Mouse (Mus musculus) hindbrain, embryonic 14.5 days (tissue): Measurements from ENCODE around the gene Prdm16. TPM values are rescaled to one million over a fixed set of nuclear protein-coding genes. Genes with fewer than 3 reads are reported as not detected.

Source experiments
- ATAC-seq: fragments of 200-750 bp; cut with Nextera tagmentation; 2 replicates; pipeline ENCODE4 v1.8.0; 2017; ENCODE audit warnings: moderate number of reproducible peaks, mild to moderate bottlenecking, moderate TSS enrichment, moderate library complexity; ENCODE audit not compliant: low FRiP score
- DNase-seq: peaks from one replicate; pipeline ENCODE4 v3.0.0-alpha.2; 2015; ENCODE audit warnings: low spot score
- H3K27ac ChIP-seq: fragments of 300-500 bp; sonication (generic); 2 replicates; pipeline ENCODE4 v1.5.1; 2014; ENCODE audit warnings: mild to moderate bottlenecking, moderate library complexity
- H3K27me3 ChIP-seq: fragments of 300-500 bp; sonication (generic); 2 replicates; pipeline ENCODE4 v1.6.1; 2014; ENCODE audit warnings: mild to moderate bottlenecking, low read length, mixed read lengths; ENCODE audit not compliant: control insufficient read depth, insufficient read depth
- H3K36me3 ChIP-seq: fragments of 300-500 bp; sonication (generic); replicated peaks from 2 replicates; pipeline ENCODE4 v1.6.1; 2014; ENCODE audit not compliant: control insufficient read depth, insufficient read depth
- H3K4me1 ChIP-seq: fragments of 300-500 bp; sonication (generic); replicated peaks from 2 replicates; pipeline ENCODE4 v1.6.1; 2014; ENCODE audit warnings: antibody characterized with exemption, low read length, mixed read lengths; ENCODE audit not compliant: control insufficient read depth, insufficient read depth
- H3K4me2 ChIP-seq: fragments of 300-500 bp; sonication (generic); replicated peaks from 2 replicates; pipeline ENCODE4 v1.6.1; 2014; ENCODE audit warnings: mild to moderate bottlenecking, moderate library complexity
- H3K4me3 ChIP-seq: fragments of 300-500 bp; sonication (generic); replicated peaks from 2 replicates; pipeline ENCODE4 v1.5.1; 2014; ENCODE audit warnings: mild to moderate bottlenecking, low read length
- H3K9ac ChIP-seq: fragments of 300-500 bp; sonication (generic); 2 replicates; pipeline ENCODE4 v1.6.1; 2014
- H3K9me3 ChIP-seq: fragments of 300-500 bp; sonication (generic); 2 replicates; pipeline ENCODE4 v1.6.1; 2016; ENCODE audit warnings: low read length; ENCODE audit not compliant: control insufficient read depth
- WGBS: fragments of 180-500 bp; shearing (Covaris S2); extraction: QIAGEN DNeasy Blood & Tissue Kit; methylation state at CpG from one replicate; pipeline ENCODE4 v1.1.7; 2014; 5-methylcytosine and 5-hydroxymethylcytosine counted together
- polyA plus RNA-seq: library from polyadenylated mRNA; unstranded; fragments of >200 nt; fragmentation: Nextera tagmentation; extraction: Ambion mirVana; gene quantifications from 2 replicates; pipeline ENCODE4 v1.2.1, GENCODE M21; 2014

The Prdm16 gene
- polyA plus RNA-seq, 1 experiment from 2014 or later = 15.6 TPM

DNA sequence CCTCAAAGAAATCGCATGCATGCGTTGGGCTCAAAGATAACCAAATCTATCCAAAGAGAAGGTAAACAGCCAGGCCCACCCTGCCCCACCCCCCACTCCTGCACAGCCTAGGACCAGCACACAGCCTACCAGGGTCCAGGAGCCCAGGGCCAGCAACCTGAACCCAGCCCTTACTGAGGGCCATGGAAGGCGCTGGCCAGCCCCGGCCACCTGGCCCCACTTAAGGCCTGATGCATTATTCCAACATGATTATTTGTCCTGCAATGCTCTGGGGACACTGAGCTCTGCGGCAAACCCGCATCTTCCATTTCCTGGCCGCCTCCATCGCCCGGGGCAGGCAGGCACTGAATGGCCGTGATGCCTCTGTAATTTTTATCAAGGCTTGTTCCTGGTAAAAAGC is 96.0 kb downstream of the Prdm16 start:
- H3K9ac ChIP-seq = no peak overlapping the region
- H3K4me2 ChIP-seq = no peak overlapping the region
- H3K4me3 ChIP-seq = no peak overlapping the region
- peaks cover 32% of the 10 kb centered on the region for H3K4me1 ChIP-seq
- H3K27me3 ChIP-seq = 0 out of 2 replicates have a peak, but pooled peaks cover under 1% of the 10 kb centered on the region
- 21% methylated on average over 10 of the region's 10 CpGs for WGBS
- DNase-seq = no peak
- no peak overlapping the region; the same call in 1 of the 2 replicates for H3K27ac ChIP-seq
- ATAC-seq = no peak
- H3K9me3 ChIP-seq = no peaks in the 10 kb centered on the region
- no peaks in the 10 kb centered on the region for H3K36me3 ChIP-seq

DNA sequence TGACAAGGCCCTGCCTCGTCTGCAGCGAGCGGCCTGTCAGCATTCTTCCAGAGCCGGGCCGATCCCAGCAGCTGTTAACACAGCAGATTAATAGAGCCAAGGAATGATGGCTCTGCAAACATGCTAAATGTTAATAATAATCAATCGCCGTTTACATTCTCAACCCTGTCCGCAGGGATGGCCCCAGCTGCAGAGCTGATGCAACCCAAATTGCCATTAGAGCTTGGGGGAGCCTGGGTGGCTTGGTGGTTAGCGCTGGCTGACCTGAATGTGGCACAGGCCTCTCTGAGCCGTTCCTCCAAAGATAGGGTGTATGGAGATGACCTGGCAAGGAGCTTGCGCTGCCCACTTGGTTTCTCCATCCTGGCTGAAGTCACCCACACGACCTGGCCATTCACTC is 97.0 kb downstream of the Prdm16 start:
- 51% methylated on average over 12 of the region's 12 CpGs for WGBS
- peaks cover 32% of the 10 kb centered on the region for H3K4me1 ChIP-seq
- H3K9me3 ChIP-seq = no peaks in the 10 kb centered on the region
- ATAC-seq = no peak
- H3K36me3 ChIP-seq = no peaks in the 10 kb centered on the region
- H3K9ac ChIP-seq = no peak overlapping the region
- H3K27me3 ChIP-seq = no peaks in the 10 kb centered on the region
- no peak overlapping the region for H3K4me2 ChIP-seq
- DNase-seq = no peak
- H3K27ac ChIP-seq = no peak overlapping the region
- H3K4me3 ChIP-seq = no peak overlapping the region

DNA sequence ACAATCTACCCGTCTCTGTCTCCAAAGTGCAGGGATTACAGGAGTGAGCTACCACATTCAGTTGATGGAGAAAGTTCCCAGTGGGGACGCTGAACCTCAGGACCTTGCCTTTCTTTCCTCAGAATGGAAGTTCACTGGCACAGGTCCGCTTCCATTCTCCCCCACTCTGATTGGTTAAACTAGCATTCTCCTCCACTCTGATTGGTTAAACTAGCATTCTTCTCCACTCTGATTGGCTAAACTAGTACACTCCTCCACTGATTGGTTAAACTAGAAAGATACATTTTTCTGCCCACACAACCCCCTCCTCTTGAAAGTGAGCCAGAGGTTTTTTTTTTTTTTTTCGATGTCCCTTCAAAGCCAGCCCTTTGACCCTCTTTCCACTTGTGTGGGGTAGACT is 97.9 kb downstream of the Prdm16 start:
- no peak overlapping the region for H3K4me2 ChIP-seq
- H3K4me1 ChIP-seq = peaks cover 28% of the 10 kb centered on the region
- no peaks in the 10 kb centered on the region for H3K27me3 ChIP-seq
- 88% methylated on average over 4 of the region's 4 CpGs for WGBS
- ATAC-seq (no peak), DNase-seq (no peak)
- H3K36me3 ChIP-seq = no peaks in the 10 kb centered on the region
- H3K9ac ChIP-seq = no peak overlapping the region
- no peak overlapping the region for H3K4me3 ChIP-seq
- H3K27ac ChIP-seq = no peak overlapping the region
- H3K9me3 ChIP-seq = no peaks in the 10 kb centered on the region

DNA sequence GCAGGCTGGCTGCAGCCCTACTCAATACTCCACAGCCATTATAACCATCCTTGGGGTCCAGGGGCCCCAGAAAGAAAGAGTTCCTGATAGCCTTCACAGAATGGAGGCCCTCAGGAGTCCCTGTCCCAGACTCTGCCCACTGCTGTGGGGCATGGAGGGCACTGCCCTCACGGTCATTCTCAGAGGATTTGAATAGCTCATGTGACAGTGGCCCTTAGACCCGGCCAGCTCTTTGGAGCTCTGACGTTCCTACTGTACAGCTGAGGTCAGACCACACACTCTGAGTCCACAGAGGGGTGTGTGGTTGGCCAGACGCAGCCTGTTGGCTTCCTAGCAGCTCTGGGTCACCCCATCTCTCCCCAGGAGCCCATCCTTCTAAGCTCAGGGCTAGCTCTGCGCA is 100.6 kb downstream of the Prdm16 start:
- no peak overlapping the region for H3K4me3 ChIP-seq
- no peak overlapping the region for H3K4me2 ChIP-seq
- WGBS = 66% methylated on average over 5 of the region's 5 CpGs
- H3K4me1 ChIP-seq = peaks cover 12% of the 10 kb centered on the region
- H3K27me3 ChIP-seq = no peaks in the 10 kb centered on the region
- H3K36me3 ChIP-seq = no peaks in the 10 kb centered on the region
- H3K27ac ChIP-seq = no peak overlapping the region
- H3K9ac ChIP-seq = no peak overlapping the region
- ATAC-seq (no peak), DNase-seq (no peak)
- H3K9me3 ChIP-seq = no peaks in the 10 kb centered on the region

DNA sequence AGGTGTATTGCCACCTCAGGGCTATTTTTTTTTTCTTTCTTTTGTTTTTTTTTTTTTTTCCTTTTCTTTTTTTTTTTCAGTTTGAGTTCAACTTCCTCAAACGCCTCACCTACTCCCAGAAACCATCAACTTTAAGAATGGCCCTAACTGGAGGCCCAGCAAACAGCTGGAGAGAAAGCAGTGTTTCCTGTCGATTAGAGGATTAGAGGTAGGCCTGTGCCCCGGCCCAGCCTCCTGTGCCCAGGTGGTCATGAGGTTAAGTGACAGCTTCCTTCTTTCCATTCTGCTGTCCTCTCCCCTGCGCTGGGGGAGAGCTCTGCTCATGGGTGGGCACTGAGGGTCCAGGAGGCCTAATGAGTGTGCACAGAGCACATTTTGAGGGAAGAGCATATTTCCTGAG is 105.3 kb downstream of the Prdm16 start:
- no peak for ATAC-seq
- H3K9ac ChIP-seq = no peak overlapping the region
- no peaks in the 10 kb centered on the region for H3K9me3 ChIP-seq
- H3K4me1 ChIP-seq = peaks cover 18% of the 10 kb centered on the region
- H3K27ac ChIP-seq = no peak overlapping the region
- H3K36me3 ChIP-seq = no peaks in the 10 kb centered on the region
- H3K4me2 ChIP-seq = no peak overlapping the region
- DNase-seq = no peak
- H3K27me3 ChIP-seq = no peaks in the 10 kb centered on the region
- H3K4me3 ChIP-seq = no peak overlapping the region
- WGBS = 68% methylated on average over 4 of the region's 4 CpGs

DNA sequence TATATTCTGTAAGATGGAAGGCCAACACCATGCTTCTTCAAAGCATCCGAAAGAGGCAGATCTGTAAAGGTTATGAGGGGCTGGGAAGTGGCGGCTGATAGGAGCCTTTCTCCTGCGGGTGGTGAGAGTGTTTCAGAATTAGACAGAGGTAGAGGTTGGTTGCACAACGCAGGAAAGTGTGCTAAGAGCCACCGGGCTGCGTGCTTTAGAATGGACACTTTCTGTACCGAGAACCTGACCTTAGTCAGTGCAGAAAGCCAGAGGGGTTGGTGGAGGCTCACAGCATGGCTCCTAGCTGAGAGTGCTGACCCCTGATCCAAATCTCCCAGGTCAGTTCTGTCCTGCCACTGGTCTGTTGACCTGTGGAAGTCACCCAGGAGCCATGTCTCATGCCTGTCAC is 106.3 kb downstream of the Prdm16 start:
- H3K27me3 ChIP-seq = no peaks in the 10 kb centered on the region
- WGBS = 64% methylated on average over 7 of the region's 7 CpGs

DNA sequence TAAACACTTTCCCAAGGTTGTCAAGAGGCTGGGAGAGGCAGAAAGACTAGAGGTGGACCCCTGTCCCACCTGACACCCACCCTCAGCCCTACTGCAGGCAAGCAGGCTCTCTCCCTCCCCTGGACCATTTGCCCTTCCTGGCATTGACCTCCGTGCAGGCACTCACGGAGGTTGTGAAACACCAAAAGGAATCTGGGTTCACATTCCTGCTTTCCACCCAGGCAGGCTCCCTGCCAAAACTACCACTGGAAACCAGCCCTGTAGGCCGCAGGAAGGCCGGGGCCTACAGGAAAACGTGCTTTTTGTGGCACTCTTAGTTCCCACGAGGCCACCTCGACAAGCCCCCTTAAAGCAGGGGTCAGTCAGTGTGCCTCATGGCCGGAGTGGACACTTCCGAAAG is 109.2 kb downstream of the Prdm16 start:
- ATAC-seq = no peak
- peak overlapping the region; percentile 34; the same call in 1 of the 2 replicates for H3K27ac ChIP-seq
- WGBS = 71% methylated on average over 9 of the region's 9 CpGs
- H3K9me3 ChIP-seq = no peaks in the 10 kb centered on the region
- peaks cover 30% of the 10 kb centered on the region for H3K4me1 ChIP-seq
- H3K36me3 ChIP-seq = no peaks in the 10 kb centered on the region
- H3K9ac ChIP-seq = no peak overlapping the region
- no peaks in the 10 kb centered on the region for H3K27me3 ChIP-seq
- no peak overlapping the region for H3K4me3 ChIP-seq
- DNase-seq = no peak
- H3K4me2 ChIP-seq = no peak overlapping the region

More for the DNA sequence above, 106.3 kb downstream of the Prdm16 start:
- Histone ChIP-seq H3K4me2 (no peak overlapping the region), H3K4me3 (no peak overlapping the region), H3K9me3 (no peaks in the 10 kb centered on the region), H3K9ac (no peak overlapping the region), H3K27ac (no peak overlapping the region), H3K4me1 (peaks cover 18% of the 10 kb centered on the region), H3K36me3 (no peaks in the 10 kb centered on the region)
- ATAC-seq (no peak), DNase-seq (no peak)

DNA sequence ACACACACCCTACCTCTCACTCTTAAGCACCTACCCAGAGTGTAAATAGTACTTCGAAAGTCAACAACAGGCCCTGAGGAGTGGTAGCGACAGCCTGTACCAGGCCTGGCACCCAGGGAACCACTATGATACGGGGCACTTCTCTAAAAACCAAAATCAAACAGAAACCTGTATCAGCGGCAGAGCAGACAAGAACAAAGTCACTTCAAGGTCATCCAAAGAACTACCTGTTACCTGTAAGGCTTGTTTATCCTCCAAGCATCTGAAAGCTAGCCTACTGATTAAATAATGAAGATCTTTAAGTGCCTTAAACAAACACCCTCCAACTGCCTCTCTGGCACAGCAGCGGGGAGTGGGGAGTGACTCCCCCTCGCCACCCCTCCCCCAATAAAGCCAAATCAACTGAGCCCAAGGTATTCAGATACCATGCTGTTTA is 110.3 kb downstream of the Prdm16 start:
- no peak for ATAC-seq
- H3K4me3 ChIP-seq = no peak overlapping the region
- H3K27ac ChIP-seq = no peak overlapping the region
- H3K27me3 ChIP-seq = 0 out of 2 replicates have a peak, but pooled peaks cover 4% of the 10 kb centered on the region
- DNase-seq = no peak
- 82% methylated on average over 6 of the region's 6 CpGs for WGBS
- H3K9ac ChIP-seq = no peak overlapping the region
- H3K36me3 ChIP-seq = no peaks in the 10 kb centered on the region
- no peaks in the 10 kb centered on the region for H3K9me3 ChIP-seq
- no peak overlapping the region for H3K4me2 ChIP-seq
- peaks cover 27% of the 10 kb centered on the region for H3K4me1 ChIP-seq

DNA sequence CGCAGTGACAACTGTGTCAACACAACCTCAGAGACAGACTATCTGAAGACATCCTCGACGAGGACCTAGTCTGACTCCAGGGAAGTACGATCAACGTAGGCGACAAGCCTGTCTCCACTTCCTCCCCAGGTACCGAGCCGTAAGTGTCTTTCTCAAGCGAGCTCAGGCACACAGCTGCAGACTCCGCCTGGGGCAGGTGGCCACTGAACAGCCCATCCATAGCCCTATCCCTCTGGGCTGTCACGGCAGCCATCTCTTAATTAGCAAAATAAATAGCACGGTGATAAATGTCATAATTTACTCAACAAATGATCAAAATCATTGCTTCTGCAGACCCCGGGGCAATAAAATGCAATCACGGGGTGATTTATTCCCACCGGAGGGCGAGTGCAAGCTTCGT is 112.8 kb downstream of the Prdm16 start:
- Histone ChIP-seq H3K9me3 (no peaks in the 10 kb centered on the region), H3K27me3 (peaks cover 11% of the 10 kb centered on the region; the same call in 1 of the 2 replicates), H3K4me3 (no peak overlapping the region), H3K36me3 (no peaks in the 10 kb centered on the region), H3K9ac (no peak overlapping the region), H3K4me1 (peaks cover 26% of the 10 kb centered on the region), H3K27ac (no peak overlapping the region), H3K4me2 (no peak overlapping the region)
- ATAC-seq (no peak), DNase-seq (no peak)
- WGBS = 45% methylated on average over 17 of the region's 17 CpGs
